Mouse (Mus musculus): Measurements from ENCODE around the gene Rpp40. TPM values are rescaled to one million over a fixed set of nuclear protein-coding genes. Genes with fewer than 3 reads are reported as not detected.

The Rpp40 gene
- polyA plus RNA-seq (2012; ENCODE audit: low replicate concordance): 8.0 and 10.7 TPM in 2 replicates

GRCm38 (mm10) chr13:35905879-35906481, at the start of gene Rpp40:
TSS of gene Rpp40 (minus strand) at chr13:35906359.

Other genes starting within 250 kb of the Rpp40 start
- 9.0 and 13.2 TPM in 2 replicates for gene Cdyl, start 246.5 kb downstream of the Rpp40 start, polyA plus RNA-seq (2012; ENCODE audit: low replicate concordance)
- not detected in 2 replicates for gene Ppp1r3g, start 52.5 kb upstream of the Rpp40 start, polyA plus RNA-seq (2012; ENCODE audit: low replicate concordance)
- 18.5 and 25.9 TPM in 2 replicates for gene Fars2, start 211.1 kb upstream of the Rpp40 start, polyA plus RNA-seq (2012; ENCODE audit: low replicate concordance)
- 2.7 and 2.9 TPM in 2 replicates for gene Lyrm4, start 211.2 kb upstream of the Rpp40 start, polyA plus RNA-seq (2012; ENCODE audit: low replicate concordance)